Mouse (Mus musculus) adrenal gland, postnatal 4 days (tissue): ENCODE data around the gene Hoxa4. TPM values are rescaled to one million over a fixed set of nuclear protein-coding genes. Genes with fewer than 3 reads are reported as not detected.

Experiments used
- DNase-seq, 2 experiments: peaks; one replicate each; pipeline ENCODE4 v3.0.0; 2021 to 2022; ENCODE audit warnings: low spot score in 2 of 2, mixed read lengths in 2 of 2
- total RNA-seq, 2 experiments: library from RNA; stranded (reverse); gene quantifications; 2 replicates each; pipeline ENCODE4 v1.2.3; 2021

The Hoxa4 gene
- total RNA-seq, 2 experiments from 2014 or later: 6.5 to 7.3 TPM

GRCm38 (mm10) chr6:52182793-52183192 lies 8.8 kb downstream of the Hoxa4 start:
- DNase-seq: no peak

- no peak for DNase-seq
Observed at GRCm38 (mm10) chr6:52182030-52182429, 9.5 kb downstream of the Hoxa4 start.

GRCm38 (mm10) chr6:52180726-52181125 lies 10.8 kb downstream of the Hoxa4 start:
- no peak for DNase-seq

- DNase-seq: no peak
Observed at GRCm38 (mm10) chr6:52180213-52180710, 11.3 kb downstream of the Hoxa4 start.

GRCm38 (mm10) chr6:52179690-52180089 lies 11.9 kb downstream of the Hoxa4 start:
- DNase-seq: no peak

- DNase-seq: no peak
Observed at GRCm38 (mm10) chr6:52178918-52179665, 12.5 kb downstream of the Hoxa4 start.

GRCm38 (mm10) chr6:52177806-52178205 lies 13.7 kb downstream of the Hoxa4 start:
- DNase-seq: no peak

- no peak for DNase-seq
Observed at GRCm38 (mm10) chr6:52177061-52177735, 14.4 kb downstream of the Hoxa4 start, which contains the start of gene 5730596B20Rik. Gene 5730596B20Rik (plus strand): TSS chr6:52177498.

- no peak for DNase-seq
Observed at GRCm38 (mm10) chr6:52176391-52176790, 15.2 kb downstream of the Hoxa4 start.

GRCm38 (mm10) chr6:52175864-52176263 lies 15.7 kb downstream of the Hoxa4 start:
- DNase-seq: no peak

GRCm38 (mm10) chr6:52174968-52175751 lies 16.4 kb downstream of the Hoxa4 start:
- no peak for DNase-seq

GRCm38 (mm10) chr6:52173648-52174047 lies 17.9 kb downstream of the Hoxa4 start:
- no peak for DNase-seq

- peak; percentile 85 to 90 for DNase-seq
Observed at GRCm38 (mm10) chr6:52172501-52172900, 19.1 kb downstream of the Hoxa4 start.

GRCm38 (mm10) chr6:52171938-52172337 lies 19.6 kb downstream of the Hoxa4 start:
- DNase-seq: no peak

GRCm38 (mm10) chr6:52171331-52171730 lies 20.2 kb downstream of the Hoxa4 start:
- no peak for DNase-seq

GRCm38 (mm10) chr6:52170898-52171223 lies 20.7 kb downstream of the Hoxa4 start:
- DNase-seq: no peak

GRCm38 (mm10) chr6:52170166-52170897 lies 21.2 kb downstream of the Hoxa4 start:
- DNase-seq: peak in 1 of 2 experiments; percentile 37

GRCm38 (mm10) chr6:52169499-52170165 lies 21.9 kb downstream of the Hoxa4 start:
- DNase-seq: no peak

GRCm38 (mm10) chr6:52168191-52169055 lies 23.1 kb downstream of the Hoxa4 start:
- DNase-seq: no peak
